Mouse (Mus musculus): Measurements from ENCODE around the gene Prn. TPM values are rescaled to one million over a fixed set of nuclear protein-coding genes. Genes with fewer than 3 reads are reported as not detected.

The Prn gene
- total and polyA plus RNA-seq, 2 experiments from 2014 or later, result not detected

GRCm38 (mm10) chr2:131961671-131962070 lies 51.9 kb downstream of the Prn start:
- WGBS, result 71% methylated on average over 2 of the region's 2 CpGs
- peaks cover 6% of the 10 kb centered on the region; the same call in 1 of the 2 replicates for H3K4me1 ChIP-seq (ENCODE audit: control insufficient read depth, insufficient read depth)

DNA sequence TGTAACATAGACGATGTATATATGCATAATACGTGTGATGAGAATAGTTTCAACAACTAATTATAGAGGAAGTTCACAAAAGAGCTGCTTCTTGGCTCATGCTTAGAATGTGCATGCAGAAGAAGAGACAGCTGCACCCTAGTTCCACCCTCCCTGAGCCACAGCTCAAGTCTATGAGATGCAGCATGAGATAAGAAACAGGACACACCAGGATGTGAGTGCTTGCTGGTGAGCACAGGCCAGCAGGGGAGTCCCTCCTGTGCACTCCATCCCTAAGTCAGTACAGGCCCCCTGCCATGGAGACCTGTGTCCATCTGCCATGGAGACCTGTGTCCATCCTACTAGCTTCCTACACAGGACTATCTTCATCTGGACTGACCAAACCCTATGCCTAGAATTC lies 60.8 kb downstream of the Prn start:
- TF ChIP-seq CTCF (IDR thresholded peaks at IDR 0.05; ENCODE audit: low read depth) (no peak), EP300 (IDR thresholded peaks at IDR 0.05; ENCODE audit: low read depth) (no peak)
- no peak for DNase-seq (ENCODE audit: low spot score)
- Histone ChIP-seq H3K4me1 (ENCODE audit: control insufficient read depth, insufficient read depth) (no peaks in the 10 kb centered on the region), H3K4me2 (ENCODE audit: low read depth, low read length) (no peak overlapping the region), H3K9me3 (replicated peaks; ENCODE audit: control insufficient read depth, low read length) (no peaks in the 10 kb centered on the region), H3K36me3 (replicated peaks; ENCODE audit: control insufficient read depth, insufficient read depth, low read length) (no peaks in the 10 kb centered on the region), H3K27ac (ENCODE audit: low read depth) (no peak overlapping the region), H3K27me3 (ENCODE audit: control insufficient read depth, insufficient read depth, low read length) (no peaks in the 10 kb centered on the region), H3K9ac (replicated peaks; ENCODE audit: low read depth, low read length) (no peak overlapping the region), H3K4me3 (ENCODE audit: low read depth, low read length) (no peak overlapping the region)
- WGBS, result 83% methylated on average over 2 of the region's 2 CpGs
- ATAC-seq (ENCODE audit: insufficient read depth, low read depth), result no peak

More at GRCm38 (mm10) chr2:131961671-131962070, 51.9 kb downstream of the Prn start:
- Histone ChIP-seq H3K4me2 (ENCODE audit: low read depth, low read length) (no peak overlapping the region), H3K4me3 (ENCODE audit: low read depth, low read length) (no peak overlapping the region), H3K9ac (replicated peaks; ENCODE audit: low read depth, low read length) (no peak overlapping the region), H3K36me3 (replicated peaks; ENCODE audit: control insufficient read depth, insufficient read depth, low read length) (no peaks in the 10 kb centered on the region), H3K27ac (ENCODE audit: low read depth) (no peak overlapping the region), H3K9me3 (replicated peaks; ENCODE audit: control insufficient read depth, low read length) (no peaks in the 10 kb centered on the region), H3K27me3 (ENCODE audit: control insufficient read depth, insufficient read depth, low read length) (no peaks in the 10 kb centered on the region)
- ATAC-seq (ENCODE audit: insufficient read depth, low read depth), result no peak
- no peak for TF ChIP-seq CTCF (IDR thresholded peaks at IDR 0.05; ENCODE audit: low read depth)
- TF ChIP-seq EP300 (IDR thresholded peaks at IDR 0.05; ENCODE audit: low read depth), result no peak
- no peak for DNase-seq (ENCODE audit: low spot score)

DNA sequence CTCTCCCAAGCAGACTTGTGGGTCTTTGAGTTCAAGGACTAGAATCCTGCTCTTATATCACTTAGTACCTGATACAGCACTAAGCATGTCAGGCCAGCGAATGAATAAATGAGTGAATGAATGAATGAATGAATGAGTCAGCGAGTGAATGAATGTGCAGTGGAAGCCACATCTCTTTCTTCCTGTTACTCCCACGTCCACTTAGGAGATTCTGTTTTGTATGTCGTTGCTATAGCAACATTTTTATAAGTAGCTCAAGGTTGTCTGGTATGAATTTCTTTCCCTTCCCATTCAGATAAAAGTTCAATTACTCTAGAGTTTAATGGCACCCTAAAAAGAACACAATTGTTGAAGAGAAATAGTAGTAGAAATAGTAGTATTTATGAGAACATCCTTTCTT lies 61.3 kb downstream of the Prn start:
- Histone ChIP-seq H3K36me3 (replicated peaks; ENCODE audit: control insufficient read depth, insufficient read depth, low read length) (no peaks in the 10 kb centered on the region), H3K4me3 (ENCODE audit: low read depth, low read length) (no peak overlapping the region), H3K27me3 (ENCODE audit: control insufficient read depth, insufficient read depth, low read length) (no peaks in the 10 kb centered on the region), H3K9me3 (replicated peaks; ENCODE audit: control insufficient read depth, low read length) (no peaks in the 10 kb centered on the region), H3K9ac (replicated peaks; ENCODE audit: low read depth, low read length) (no peak overlapping the region), H3K4me1 (ENCODE audit: control insufficient read depth, insufficient read depth) (no peaks in the 10 kb centered on the region), H3K27ac (ENCODE audit: low read depth) (no peak overlapping the region), H3K4me2 (ENCODE audit: low read depth, low read length) (no peak overlapping the region)
- TF ChIP-seq EP300 (IDR thresholded peaks at IDR 0.05; ENCODE audit: low read depth) (no peak), CTCF (IDR thresholded peaks at IDR 0.05; ENCODE audit: low read depth) (no peak)
- ATAC-seq (ENCODE audit: insufficient read depth, low read depth), result no peak
- 60% methylated on average over 4 of the region's 4 CpGs for WGBS
- DNase-seq (ENCODE audit: low spot score), result no peak

- Histone ChIP-seq H3K9ac (replicated peaks; ENCODE audit: low read depth, low read length) (no peak overlapping the region), H3K9me3 (replicated peaks; ENCODE audit: control insufficient read depth, low read length) (peaks cover 4% of the 10 kb centered on the region; the same call in 1 of the 2 replicates), H3K36me3 (replicated peaks; ENCODE audit: control insufficient read depth, insufficient read depth, low read length) (no peaks in the 10 kb centered on the region), H3K4me2 (ENCODE audit: low read depth, low read length) (no peak overlapping the region), H3K4me1 (ENCODE audit: control insufficient read depth, insufficient read depth) (peaks cover 7% of the 10 kb centered on the region), H3K27me3 (ENCODE audit: control insufficient read depth, insufficient read depth, low read length) (no peaks in the 10 kb centered on the region), H3K4me3 (ENCODE audit: low read depth, low read length) (no peak overlapping the region), H3K27ac (ENCODE audit: low read depth) (no peak overlapping the region)
- 70% methylated on average over 3 of the region's 3 CpGs for WGBS
- ATAC-seq (ENCODE audit: insufficient read depth, low read depth) (no peak), DNase-seq (ENCODE audit: low spot score) (no peak)
- TF ChIP-seq EP300 (IDR thresholded peaks at IDR 0.05; ENCODE audit: low read depth) (no peak), CTCF (IDR thresholded peaks at IDR 0.05; ENCODE audit: low read depth) (no peak)
Observed at GRCm38 (mm10) chr2:131976663-131977062, 66.9 kb downstream of the Prn start.

DNA sequence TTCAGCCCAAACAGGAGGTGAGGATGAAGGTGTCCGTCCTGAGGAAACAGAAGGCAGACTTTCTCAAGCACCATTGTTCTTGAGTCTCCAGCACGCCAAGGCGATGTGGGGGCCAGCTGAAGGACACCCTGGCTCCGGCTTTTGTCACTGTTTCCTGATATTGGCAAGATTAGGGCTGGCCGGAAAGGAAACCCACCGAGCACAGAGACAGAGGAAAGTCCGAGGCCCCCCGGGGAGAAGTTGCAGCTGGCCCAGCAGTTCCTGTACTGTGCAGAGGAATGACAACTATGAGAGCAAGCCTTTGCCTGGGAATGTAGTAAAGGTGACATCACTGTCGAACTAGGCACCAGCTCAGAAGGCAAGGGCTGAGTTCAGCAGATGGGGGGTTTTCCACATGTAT lies 71.1 kb downstream of the Prn start:
- DNase-seq (ENCODE audit: low spot score), result peak; percentile 61
- H3K4me1 ChIP-seq (ENCODE audit: control insufficient read depth, insufficient read depth), result peaks cover 8% of the 10 kb centered on the region
- peak overlapping the region; percentile 67 for H3K27ac ChIP-seq (ENCODE audit: low read depth)
- peak; percentile 90 for ATAC-seq (ENCODE audit: insufficient read depth, low read depth)
- H3K36me3 ChIP-seq (replicated peaks; ENCODE audit: control insufficient read depth, insufficient read depth, low read length), result no peaks in the 10 kb centered on the region
- no peak overlapping the region for H3K4me3 ChIP-seq (ENCODE audit: low read depth, low read length)
- 0 out of 2 replicates have a peak overlapping the region, but pooled peaks have one; percentile 14 for H3K9ac ChIP-seq (replicated peaks; ENCODE audit: low read depth, low read length)
- WGBS, result 11% methylated on average over 9 of the region's 9 CpGs
- TF ChIP-seq EP300 (IDR thresholded peaks at IDR 0.05; ENCODE audit: low read depth) (peak; percentile 92), CTCF (IDR thresholded peaks at IDR 0.05; ENCODE audit: low read depth) (no peak)
- peaks cover 4% of the 10 kb centered on the region; the same call in 1 of the 2 replicates for H3K9me3 ChIP-seq (replicated peaks; ENCODE audit: control insufficient read depth, low read length)
- H3K27me3 ChIP-seq (ENCODE audit: control insufficient read depth, insufficient read depth, low read length), result no peaks in the 10 kb centered on the region
- H3K4me2 ChIP-seq (ENCODE audit: low read depth, low read length), result peak overlapping the region; percentile 29; the same call in 1 of the 2 replicates
